Mouse (Mus musculus) G1E (cell line): ENCODE data around the gene Zc3h12d.

Experiments used
- CTCF ChIP-seq: IDR thresholded peaks from 2 replicates; pipeline ENCODE4 v1.5.1; 2012; ENCODE audit warnings: low read depth, low read length, inconsistent platforms, mixed read lengths
- GATA1 ChIP-seq: IDR thresholded peaks from 2 replicates; pipeline ENCODE4 v1.6.1; 2012; ENCODE audit warnings: borderline replicate concordance, low read length, inconsistent platforms, mixed read lengths
- POLR2AphosphoS5 ChIP-seq: IDR thresholded peaks from 2 replicates; pipeline ENCODE4 v1.6.1; 2012; ENCODE audit warnings: low read depth, low read length, inconsistent platforms; ENCODE audit not compliant: insufficient replicate concordance

DNA sequence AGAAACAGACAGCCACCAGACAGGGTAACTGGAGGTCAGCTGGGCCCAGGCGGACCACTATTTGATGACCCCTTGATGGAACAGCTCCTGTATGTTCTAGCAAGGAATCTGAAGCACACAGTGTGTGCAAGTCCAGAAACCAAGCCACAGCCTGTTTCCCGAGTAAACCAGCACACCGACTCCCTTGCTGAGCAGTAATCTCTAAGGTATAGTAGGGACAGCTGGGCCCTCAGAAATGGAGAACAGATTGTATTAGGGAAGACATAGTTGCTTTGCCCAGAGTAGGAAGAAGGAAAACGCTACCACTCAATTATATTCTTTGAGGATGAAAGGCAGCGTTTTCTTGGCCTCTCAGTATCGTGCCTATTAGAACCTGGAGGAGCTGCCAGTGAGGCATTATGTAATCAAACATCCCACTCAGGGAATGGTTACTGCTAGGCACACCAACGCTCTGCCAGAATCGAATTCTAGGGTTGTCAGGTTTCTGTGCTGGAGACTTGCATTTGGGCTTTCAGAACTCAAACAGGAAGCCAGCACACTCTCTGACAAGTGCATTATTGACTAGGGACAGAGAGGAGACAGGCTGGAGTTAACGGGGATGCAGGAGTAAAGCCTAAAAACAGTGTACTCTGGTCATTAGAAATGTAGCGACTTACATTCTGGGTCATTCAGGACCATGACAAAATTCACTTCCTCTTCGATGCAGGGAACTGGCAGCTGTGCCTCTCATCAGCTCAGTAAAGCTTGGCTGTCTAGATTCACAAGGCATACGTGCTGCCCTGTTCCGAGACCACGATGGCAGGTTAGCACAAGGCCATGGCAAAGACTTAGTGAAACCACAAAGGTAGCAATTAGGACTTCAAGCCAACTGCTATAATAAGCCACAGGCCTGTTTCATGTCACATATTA lies 68.7 kb downstream of the Zc3h12d start:
- no peak for TF ChIP-seq GATA1
- TF ChIP-seq CTCF = no peak
- TF ChIP-seq POLR2AphosphoS5 = no peak
